Mouse (Mus musculus) olfactory bulb, adult 2 months (tissue): Measurements from ENCODE around the gene Kcnj1.

Source experiments
- CTCF ChIP-seq: fragments of 200-500 bp; IDR thresholded peaks from 2 replicates; pipeline ENCODE4 v1.5.1; 2012; ENCODE audit warnings: low read depth, mild to moderate bottlenecking, low read length, moderate library complexity; ENCODE audit not compliant: insufficient read depth
- POLR2A ChIP-seq: fragments of 200-500 bp; IDR thresholded peaks from 2 replicates; pipeline ENCODE4 v1.6.1; 2012; ENCODE audit warnings: mild to moderate bottlenecking, low read depth, low read length, moderate library complexity; ENCODE audit not compliant: insufficient read depth

GRCm38 (mm10) chr9:32342929-32343328, 29.4 kb upstream of the Kcnj1 start:
- no peak for TF ChIP-seq POLR2A
- no peak for TF ChIP-seq CTCF
